Mouse (Mus musculus) layer of hippocampus, adult 8-10 months (tissue): ENCODE results near the gene Chrna3. TPM values are rescaled to one million over a fixed set of nuclear protein-coding genes. Genes with fewer than 3 reads are reported as not detected.

ENCODE experiments used
- DNase-seq, 2 experiments: peaks; one replicate each; pipeline ENCODE4 v3.0.0; 2022; ENCODE audit warnings: low spot score in 2 of 2
- total RNA-seq, 4 experiments: library from RNA; stranded (reverse); gene quantifications; 2 replicates each; pipeline ENCODE4 v1.2.4; 2022

Gene Chrna3
- total RNA-seq: under 1 TPM; 0.12 to 0.48 (median 0.44) TPM

GRCm38 (mm10) chr9:55026275-55026663, at the start of gene Chrna3:
Gene Chrna3 (minus strand): TSS chr9:55026562.
- DNase-seq: no peak

DNA sequence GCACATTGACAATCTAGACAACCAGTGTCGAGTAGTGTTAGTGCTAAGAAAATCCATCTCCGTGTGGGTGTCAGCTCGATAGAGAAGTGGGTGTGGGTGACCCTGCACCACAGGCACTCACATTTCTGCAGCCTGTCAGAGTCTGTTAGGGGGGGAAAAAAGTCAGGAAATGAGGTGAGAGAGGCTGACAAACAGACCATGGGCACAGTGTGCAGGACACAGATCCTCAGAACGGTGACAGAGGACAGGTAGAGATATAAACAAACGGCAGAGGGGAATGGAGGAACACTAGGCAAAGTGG, 41.6 kb upstream of the Chrna3 start:
- no peak for DNase-seq

- peak; percentile 7 to 18 for DNase-seq
These were observed 41.0 kb upstream of the Chrna3 start for GRCm38 (mm10) chr9:55067260-55067964.

- DNase-seq: no peak
These were observed 38.9 kb upstream of the Chrna3 start for GRCm38 (mm10) chr9:55065241-55065640.

DNA sequence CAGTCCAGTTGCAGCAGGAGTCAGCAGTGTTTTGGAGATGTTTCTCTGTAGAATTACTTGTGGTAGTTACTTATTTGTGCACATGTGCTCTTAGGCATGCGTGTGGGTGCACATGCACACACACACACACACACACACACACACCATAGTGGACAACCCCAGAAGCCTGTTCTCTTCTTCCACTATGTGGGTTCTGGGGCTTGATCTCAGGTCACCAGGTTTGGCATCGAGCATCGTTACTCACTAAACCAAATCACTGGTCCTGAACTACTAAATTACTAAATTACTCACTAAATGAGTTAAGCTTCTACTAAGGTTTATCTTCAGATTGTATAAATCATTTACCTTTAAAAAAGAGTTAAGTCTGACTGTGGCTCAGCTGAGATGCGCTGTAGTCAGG, 31.7 kb upstream of the Chrna3 start:
- DNase-seq: no peak

DNA sequence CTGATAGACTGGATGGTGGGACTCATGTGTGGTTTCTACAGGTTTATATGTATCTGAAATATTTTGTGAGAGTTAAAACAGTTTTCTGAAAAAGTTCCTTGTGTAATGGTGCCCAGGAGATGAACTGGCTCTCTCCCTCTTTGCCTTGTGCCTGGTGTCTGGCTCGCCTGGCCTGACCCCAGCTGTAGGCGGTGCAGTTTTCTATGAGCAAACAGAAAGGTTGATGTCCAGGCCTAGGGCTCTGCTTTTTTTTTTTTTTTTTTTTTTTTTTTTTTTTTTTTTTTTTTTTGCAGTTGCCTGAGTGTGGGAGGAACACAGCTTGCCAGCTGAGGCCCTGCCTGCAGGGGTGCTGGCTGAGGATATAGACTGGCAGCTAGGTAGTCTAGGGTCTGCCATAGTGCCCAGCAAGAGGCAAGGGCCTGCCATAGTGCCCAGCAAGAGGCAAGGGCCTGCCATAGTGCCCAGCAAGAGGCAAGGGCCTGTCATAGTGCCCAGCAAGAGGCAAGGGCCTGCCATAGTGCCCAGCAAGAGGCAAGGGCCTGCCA, 29.1 kb upstream of the Chrna3 start:
- DNase-seq: no peak

GRCm38 (mm10) chr9:55048211-55048880, 22.0 kb upstream of the Chrna3 start, which contains the start of gene Chrnb4:
Gene Chrnb4 (minus strand): TSS chr9:55048779.
- DNase-seq: no peak

- no peak for DNase-seq
These were observed 20.4 kb upstream of the Chrna3 start for GRCm38 (mm10) chr9:55046764-55047163.

GRCm38 (mm10) chr9:55045001-55045400, 18.6 kb upstream of the Chrna3 start:
- no peak for DNase-seq

DNA sequence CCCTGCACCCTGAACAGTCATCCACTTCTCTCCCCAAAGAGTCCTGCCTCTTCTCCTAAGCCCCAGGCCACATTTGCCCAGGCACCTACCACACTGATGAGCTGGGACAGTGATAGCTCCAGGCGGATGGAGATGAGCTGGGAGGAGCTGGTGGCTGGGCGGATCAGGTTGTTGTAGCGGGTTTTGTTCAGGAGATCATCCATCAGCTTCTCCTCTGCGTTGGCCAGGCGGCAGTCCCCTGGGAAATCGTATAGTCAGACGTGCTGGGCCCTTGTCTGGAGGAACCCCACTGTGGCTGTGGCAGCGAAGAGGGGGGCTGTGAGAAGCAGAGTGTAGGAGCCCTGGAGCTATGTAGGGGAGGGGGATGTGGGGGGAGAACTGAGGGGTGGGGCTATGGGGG, 17.3 kb upstream of the Chrna3 start:
- no peak for DNase-seq

- no peak for DNase-seq
These were observed 15.0 kb upstream of the Chrna3 start for GRCm38 (mm10) chr9:55041389-55041788.

- DNase-seq: no peak
These were observed 13.6 kb upstream of the Chrna3 start for GRCm38 (mm10) chr9:55039983-55040382.

- no peak for DNase-seq
These were observed 12.6 kb upstream of the Chrna3 start for GRCm38 (mm10) chr9:55038948-55039347.

DNA sequence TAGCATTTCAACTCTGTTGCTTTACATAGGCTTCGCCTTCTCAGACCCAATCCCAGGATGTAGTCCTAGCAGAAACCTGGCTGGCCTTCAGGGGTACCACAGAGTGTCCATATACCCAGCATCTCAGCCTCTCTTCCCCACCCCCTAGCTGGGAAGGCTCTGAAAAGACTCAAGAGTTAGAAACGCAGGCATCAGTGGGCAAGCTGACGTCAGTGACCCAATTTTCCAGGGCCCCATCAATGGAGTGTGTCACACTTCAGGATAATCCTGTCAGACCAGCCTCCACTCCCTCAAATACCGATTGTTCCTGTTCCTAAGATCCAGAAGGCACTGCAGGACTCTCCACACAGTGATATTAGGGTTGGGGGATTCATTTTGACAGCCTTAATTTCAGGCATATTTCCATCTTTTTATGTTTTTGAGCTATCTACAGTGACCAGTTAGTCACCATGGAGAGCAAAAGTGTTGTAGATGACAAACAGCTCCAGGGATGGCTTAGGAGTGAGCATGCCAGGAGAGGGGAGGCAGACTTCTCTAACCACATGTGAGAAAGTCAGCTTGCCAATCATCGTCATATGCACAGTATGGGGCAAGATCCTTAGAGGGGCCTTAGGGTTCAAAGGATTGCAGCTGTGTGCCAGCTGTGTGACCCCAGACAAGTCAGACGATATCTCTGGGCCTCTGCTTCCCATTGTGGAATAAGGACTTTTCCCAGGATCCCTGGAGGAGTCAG, 5.2 kb upstream of the Chrna3 start:
- DNase-seq: no peak

DNA sequence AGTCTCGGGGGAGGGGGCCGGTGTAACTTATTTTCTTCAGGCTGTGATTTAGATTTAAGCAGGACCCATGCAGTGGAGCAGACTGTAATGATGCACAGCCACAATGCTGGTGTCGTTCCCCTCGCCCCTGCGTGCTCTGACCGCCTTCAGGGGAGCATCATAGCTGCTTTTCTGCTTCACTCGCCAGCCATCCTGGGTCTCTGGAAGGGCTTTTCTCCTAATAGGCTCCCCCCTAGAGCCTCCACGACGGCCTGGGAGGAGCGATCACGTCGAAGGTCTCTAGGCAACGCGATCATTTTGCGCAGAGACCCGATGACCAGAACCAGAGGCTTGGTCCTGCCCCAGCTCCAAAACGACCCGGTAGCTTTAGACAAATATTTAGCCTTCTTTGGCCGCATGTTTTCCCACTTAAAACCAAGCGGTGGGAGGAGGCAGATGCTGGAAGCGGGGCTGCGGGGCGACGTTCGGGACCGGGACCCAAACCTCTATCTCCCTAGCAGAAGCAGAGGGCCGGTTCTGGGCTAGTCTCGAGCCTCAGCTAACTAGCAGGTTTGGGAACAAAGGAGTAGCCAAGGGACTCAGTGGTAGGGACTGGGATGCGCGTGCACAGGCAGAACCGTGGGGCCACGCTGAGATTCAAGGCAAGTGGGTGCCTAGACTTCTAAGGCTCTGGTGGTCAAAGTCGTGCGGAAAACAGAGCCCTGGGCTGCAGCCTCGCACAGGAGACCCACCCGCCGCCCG, 658 bp downstream of the Chrna3 start:
- DNase-seq: no peak

GRCm38 (mm10) chr9:55023902-55024583, 2.3 kb downstream of the Chrna3 start:
- peak; percentile 40 to 66 for DNase-seq

DNA sequence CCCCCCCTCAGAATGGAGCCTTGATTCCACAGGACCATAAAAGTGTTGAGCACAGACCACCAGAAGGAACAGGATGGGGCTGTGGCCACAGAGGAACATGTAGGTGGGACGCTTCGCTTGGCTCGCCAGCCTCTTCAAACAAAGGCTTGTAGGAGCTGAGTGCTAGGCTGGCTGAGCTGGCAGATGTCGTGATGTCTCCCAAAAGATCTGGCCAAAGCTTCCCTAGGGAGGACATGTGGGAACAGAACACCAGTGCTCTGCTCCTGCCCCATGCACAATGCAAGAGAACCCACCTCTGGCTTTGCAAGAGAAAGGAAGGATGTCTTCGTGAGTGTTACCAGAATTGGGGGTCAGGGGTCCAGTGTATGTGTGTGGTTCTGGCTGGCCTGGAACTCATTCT, 3.0 kb downstream of the Chrna3 start:
- DNase-seq: no peak

DNA sequence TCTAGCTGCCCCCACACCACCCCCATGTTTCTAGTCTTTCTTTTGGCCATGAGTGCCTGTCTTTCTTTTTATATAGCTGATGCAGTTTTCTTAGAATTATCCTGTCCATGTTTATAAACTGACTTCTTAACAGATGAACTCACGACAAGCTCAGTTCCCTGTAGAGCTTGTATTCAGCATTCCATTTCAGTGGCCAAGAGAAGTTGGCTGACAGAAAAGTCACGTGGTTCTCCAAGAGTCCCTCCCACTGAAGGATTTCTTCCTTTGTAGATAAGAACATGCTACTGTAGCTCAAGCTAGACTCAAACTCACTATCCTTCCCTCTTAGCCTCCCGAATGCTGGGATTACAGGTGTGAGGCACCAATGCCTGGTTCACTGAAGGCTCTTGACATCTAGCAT, 9.4 kb downstream of the Chrna3 start:
- DNase-seq: no peak

DNA sequence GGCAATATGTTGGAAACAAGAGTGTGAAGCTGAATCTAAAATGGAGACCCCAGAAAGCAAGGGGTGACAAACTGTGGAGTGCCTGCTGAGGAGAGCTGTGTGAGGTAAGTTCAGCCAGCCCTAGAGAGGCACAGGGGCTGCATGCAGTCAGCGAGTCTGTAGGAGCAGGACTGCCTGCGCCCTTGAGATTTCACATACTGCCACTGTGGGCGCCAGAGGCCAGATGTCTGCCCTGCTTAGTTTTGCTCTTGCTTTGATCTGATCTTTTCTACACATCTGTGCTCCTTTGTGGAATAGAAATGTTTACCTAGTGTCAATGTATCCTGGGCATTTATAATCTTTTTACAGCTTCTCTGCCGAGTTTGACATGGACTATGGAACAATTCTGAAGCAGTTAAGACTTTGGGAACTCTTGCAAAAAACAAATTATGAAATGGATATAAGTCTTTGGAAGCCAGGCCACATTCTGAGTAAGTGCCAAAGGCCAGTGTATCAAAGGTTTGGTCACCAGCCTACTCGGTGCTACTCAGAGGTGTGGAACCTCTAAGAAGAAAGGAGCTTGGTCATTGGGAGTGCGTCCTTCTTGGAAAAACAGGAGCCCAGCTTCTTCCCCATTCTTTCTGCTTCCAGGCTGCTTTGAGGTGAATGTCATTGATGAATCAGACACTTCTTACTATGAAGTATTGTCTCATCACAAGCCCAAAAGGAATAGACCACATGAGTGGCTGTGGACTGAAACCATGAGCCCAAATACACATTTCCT, 15.6 kb downstream of the Chrna3 start:
- DNase-seq: no peak

- no peak for DNase-seq
These were observed 16.7 kb downstream of the Chrna3 start for GRCm38 (mm10) chr9:55009692-55010091.
